Mouse (Mus musculus) monocyte, adult 5-6 weeks (primary cell): Measurements from ENCODE around the gene Cox7a1. TPM values are rescaled to one million over a fixed set of nuclear protein-coding genes. Genes with fewer than 3 reads are reported as not detected.
A peak's percentile ranks its signal among the peaks of the same experiment; 100 is the strongest.
"Not testable (repeated sequence)": the region's sequence is repeated elsewhere in the genome, so short reads cannot be mapped to it uniquely, and the experiment has no call there.

Experiments used
- ATAC-seq: fragments of 153-309, 156-312 bp; replicated peaks from 2 replicates; pipeline ENCODE4 v1.8.0; 2017; ENCODE audit warnings: mild to moderate bottlenecking; ENCODE audit not compliant: low TSS enrichment, insufficient number of reproducible peaks, severe bottlenecking, poor library complexity, low FRiP score
- total RNA-seq: library from RNA; stranded (forward); fragments of 200-1000, 200-491, 200-594 nt; gene quantifications from 3 replicates; pipeline ENCODE4 v1.2.3, GENCODE M21; 2017

Cox7a1 gene
- total RNA-seq = not detected in 3 replicates

DNA sequence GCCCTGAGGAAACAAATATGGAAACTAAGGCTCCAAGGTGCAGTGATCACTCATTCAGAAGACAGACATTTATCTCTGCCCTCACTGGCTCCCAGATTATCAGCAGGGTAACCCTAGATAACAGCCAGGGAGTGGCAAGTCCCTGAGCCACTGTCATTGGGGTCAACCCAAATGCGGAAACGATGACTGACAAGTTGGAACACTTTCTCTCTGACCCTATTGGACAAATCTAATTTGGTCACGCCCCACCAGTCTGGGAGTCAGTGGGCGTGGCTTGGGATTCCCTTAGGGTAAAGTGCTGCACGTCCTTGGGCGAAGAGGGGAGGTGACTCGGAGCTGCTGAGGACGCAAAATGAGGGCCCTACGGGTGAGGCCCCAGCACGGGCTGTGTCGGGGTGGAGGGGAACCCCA, at the start of gene Cox7a1:
Cox7a1 (plus strand) TSS at position 266 of the 411 bp plus-strand sequence.
- peak; percentile 91 for ATAC-seq

DNA sequence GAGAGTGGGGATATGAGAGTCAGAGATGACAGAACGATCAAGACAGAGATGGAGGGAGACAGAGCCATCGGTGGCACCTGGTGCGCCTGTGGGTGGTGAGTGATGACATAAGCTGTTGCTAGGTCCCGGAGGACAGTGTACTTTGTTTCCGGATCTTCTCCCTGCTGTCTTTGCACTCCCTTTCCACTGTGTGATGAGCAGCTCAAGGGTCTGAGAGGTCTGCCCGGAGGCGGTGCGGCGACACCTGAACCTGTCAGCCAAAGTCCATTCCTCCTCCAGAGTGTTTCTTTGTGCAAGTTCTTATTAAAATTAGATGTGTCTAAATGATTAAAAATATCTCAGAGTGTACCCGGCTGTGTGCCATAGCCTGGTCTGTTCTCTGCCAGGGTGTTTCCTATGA, 47.1 kb upstream of the Cox7a1 start:
- ATAC-seq = no peak

DNA sequence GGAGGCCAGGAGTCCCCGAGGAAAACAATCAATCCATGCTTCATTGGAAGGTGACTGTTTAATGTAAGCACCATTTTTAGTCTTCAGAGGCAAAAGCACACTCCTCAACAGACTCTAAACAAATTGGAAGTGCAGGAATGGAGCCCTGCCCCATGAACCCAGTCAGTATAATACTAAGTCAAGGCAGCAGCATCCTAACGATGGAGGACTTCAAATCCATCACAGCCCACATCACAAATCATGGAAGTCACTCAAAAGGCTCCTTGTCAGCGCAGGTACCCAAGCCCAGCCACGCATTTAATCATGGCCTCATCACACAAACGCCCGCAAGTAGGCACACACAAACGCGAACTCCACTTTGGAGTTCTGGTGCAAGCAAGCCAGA, 40.8 kb upstream of the Cox7a1 start:
- ATAC-seq = no peak

DNA sequence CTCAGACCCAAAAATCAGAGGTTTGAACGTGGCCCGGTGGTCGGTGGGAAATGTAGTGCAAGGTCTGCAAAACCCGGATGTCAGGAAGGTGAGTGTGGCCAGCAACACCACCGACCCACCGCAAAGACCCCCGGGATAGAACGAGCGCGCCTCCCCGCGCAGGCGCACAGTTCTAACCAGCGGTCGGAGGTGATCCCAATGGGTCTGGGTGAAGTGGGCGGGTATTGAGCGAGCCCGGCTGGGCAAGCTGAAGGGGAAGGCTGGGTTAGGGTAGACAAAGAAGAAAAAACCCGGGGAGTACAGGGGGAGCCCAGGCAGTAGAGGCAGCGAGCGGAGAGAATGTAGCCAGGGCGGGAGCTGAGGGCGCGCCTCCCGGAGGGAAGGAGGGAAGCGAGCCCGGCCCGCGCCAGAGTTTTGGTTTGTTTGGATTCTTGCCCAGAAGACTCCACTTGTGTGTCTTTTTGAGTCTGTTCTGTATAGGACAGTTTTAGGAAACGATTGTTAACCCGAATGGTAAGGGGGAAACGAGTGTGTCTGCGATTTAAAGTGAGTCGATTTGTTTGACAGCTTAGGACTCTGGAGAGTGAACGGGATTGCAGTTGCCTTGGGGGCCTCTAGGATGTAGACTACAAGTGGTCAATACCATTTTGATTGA, 40.3 kb upstream of the Cox7a1 start:
- no peak for ATAC-seq

DNA sequence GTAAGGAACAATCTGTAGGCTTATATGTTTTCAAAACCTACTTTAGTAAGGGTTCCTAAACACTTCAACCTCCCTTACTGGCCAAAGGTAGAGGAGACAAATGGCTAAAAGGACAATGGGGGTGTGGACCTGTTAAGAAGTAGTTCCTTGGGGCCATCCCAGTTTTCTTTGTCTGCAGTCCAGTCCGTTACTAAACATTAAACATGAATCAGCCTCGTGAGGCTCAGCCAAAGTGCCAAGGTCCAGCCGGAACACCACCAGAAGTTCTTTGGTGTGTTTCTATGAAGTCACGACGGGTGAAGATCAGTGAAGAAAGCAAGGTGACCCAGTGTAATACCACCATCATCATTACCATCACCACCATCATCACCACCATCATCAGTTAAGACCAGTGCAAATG, 36.9 kb upstream of the Cox7a1 start:
- no peak for ATAC-seq

DNA sequence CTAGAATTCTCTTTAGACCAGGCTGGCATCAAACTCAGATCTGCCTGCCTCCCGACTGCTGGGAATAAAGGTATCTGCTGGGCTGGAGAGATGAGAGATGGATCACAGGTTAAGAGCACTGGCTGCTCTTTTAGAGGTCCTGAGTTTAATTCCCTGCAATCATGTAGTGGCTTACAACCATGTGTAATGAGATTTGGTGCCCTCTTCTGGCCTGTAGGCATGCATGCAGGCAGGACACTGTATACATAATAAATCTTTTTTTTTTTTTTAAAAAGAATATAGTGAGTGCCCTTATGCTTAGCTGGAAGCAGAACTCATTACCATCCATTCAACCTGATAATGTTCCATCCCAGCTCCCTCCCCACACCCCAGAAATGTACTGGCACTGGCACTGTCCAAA, 29.9 kb upstream of the Cox7a1 start:
- no peak for ATAC-seq

DNA sequence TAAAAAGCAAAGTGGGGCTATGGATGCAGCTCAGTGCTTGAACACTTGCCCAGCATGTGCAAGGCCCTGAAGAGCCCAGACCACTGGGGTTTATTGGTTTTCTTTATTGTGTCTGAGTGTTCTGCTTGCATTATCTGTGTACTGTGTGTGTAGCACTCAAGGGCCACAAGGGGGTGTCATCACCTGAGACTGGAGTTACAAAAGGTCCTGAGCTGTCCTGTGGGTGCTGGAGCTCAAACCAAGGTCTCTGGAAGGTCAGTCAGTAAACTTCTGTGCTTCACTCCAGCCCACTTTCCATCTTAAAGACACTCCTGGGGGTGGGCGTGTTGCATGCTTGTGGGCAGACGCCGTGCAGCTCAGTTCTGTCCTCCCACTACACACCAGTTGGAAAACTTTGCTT, 28.4 kb upstream of the Cox7a1 start:
- no peak for ATAC-seq

DNA sequence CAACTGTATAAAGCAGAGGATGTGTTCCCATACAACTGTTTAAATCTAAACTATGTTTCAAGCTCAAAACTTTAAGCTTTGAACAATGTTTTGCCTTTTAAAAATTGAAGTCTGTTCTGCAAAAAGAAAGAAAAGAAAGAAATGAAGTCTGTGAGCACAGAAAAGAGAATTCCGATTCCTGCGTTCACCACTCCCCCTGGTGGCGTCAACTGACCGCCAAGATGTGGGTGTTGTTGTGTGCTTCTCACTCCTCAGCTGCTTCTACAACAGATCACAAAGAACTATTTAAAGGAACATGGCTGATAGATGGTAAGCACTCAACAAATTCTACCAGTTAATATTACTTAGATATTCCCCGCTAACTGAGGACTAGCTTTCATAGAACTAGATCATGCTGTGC, 20.8 kb upstream of the Cox7a1 start:
- no peak for ATAC-seq

DNA sequence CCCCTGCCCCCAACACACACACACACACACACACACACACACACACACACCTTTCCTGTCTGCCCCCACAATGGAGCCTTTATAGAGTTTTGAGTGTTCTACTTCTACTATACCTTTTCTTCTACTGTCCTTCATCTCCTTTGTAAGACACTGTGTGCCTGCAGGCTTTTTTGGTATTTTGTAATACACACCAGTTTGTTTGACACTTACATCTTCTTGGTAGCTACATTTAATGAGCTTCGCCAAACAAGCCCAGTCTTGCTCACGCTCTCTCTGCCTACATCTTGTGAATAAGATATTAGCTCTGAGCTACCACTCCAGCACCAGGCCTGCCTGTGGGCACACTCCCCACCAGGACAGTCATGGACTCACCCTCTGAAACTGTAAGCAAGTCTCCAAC, 19.2 kb upstream of the Cox7a1 start:
- ATAC-seq = no peak

DNA sequence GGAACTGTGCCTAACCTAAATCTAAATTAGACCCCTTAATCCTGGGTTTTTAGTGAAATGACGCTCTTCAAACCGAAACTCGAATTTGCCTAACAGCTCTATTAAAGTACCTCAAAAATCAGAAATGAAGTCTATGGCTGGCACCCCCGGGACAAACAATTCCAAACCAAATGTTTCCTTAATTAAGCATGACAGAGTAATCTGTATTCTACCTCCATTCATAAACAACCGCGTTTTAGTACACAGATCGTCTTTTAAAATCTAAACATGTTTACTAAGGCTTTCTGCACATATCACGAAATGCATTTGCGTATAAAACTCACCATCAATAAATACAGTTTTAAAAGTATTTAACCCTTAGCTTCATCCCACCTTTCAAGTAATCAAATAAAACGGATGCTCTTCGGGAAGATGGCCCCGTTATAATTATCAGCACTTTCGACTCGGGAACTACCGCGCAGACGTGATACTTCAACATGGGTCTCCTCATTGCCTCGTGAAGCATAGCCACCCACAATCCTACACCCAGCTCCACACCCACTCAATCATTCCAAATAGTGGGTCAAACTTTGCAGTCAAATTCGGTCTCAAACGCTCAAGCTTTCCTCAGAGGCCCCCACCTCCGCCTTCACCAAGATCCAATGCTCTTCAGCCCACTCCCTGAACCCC, 14.9 kb upstream of the Cox7a1 start:
- ATAC-seq = no peak

DNA sequence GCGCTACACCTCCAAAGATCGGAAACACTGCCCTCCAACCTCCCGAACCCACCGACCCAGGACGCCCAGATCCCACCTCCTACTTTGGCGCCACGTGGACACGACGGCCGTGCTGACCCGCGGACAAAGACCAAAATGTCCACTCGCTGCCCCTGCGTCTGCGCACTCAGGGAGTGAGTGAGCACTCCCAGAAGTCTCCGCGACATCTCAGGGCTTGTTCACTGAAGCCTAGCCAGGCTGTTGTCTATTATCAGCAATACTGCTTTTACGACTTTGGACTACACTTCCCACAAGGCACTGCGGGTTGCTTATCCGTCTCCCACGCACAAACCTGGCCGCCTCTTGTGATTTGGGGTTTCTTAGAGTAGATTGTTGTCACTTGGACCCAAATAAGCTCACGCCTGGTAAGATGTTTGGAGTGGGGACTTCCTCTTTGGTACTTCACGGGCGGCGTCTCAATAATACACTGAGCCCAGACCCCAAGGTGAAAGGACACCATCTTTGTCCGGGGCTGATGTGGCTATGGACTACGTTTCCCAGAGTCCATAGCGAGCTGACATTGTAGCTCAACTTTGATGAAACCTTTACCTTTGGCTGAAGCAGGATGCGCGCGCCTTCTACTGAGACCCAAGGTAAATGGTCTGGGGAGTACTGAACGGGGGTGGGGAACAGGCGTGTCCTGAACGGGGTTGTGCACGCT, 14.2 kb upstream of the Cox7a1 start, which contains the start of gene Zfp146:
Zfp146 (minus strand) TSS at position 168 of the 700 bp plus-strand sequence.
- peak; percentile 97 for ATAC-seq

DNA sequence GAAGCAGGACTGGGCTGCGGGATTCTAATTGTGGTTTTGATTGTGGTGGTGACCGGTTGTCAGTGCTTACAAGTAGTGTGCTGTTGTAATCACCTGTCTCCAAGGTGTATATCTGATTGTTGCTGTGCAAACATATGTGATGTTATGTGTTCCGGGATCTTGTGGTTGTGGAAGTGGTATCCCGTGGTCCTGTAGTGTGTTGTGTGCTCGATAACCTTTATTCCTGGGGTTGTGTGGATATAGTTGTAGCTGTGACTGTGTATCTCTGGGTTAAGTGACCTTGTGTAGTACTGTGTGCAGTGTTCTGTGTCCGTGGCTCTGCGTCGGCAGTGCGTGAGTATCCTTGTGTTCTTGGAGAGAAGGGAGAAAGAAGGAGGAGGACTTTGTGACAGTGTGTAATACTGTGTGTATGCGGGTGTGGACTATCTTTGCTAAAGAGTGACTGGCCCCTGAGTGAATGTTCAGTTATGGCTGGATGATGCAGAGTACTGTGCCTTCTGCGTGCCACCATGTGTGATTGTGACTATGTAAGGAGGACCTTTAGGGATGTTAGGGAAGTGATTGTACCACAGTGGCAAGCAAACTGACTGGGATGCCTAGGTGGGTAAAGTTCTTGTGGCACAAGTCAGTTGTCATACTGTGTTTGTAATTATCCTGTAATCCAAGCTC, 13.5 kb upstream of the Cox7a1 start:
- peak; percentile 12; the same call in 1 of the 2 replicates for ATAC-seq

DNA sequence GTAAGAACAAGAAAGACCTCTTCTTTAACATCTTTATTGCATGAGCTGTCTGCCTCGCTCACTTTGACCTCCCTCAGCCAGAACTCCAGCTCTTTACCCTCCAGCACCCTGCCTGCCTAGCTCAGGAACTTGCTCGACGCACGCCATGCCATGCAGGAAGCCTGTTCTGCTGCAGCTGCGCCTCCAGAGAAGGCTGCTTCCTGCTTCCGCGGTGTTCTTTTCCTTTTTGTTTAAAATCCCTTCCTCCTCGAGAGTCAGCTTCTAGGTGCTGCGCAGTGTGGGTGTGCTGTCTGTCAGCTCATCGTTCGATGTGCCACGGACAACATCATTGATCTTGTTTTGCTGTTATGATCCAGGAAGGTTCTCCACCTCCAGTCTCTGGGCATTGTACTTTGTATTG, 7.5 kb upstream of the Cox7a1 start:
- no peak for ATAC-seq

DNA sequence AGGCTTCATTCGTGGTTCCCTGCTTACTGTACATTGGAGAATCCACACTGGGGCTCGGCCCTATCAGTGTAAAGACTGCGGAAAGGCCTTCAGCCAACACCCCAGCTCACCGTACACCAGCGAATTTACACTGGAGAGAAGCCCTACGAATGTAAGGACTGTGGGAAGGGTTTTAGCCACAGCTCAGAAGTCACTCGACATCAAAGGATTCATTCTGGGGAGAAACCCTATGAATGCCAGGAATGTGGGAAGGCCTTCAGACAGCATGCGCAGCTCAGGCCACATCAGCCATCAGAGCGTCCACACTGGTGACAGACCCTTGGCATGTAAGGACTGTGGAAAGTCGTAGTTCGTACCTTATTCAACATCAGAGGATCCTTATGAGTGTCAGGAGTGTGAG, 5.7 kb upstream of the Cox7a1 start:
- no peak for ATAC-seq

DNA sequence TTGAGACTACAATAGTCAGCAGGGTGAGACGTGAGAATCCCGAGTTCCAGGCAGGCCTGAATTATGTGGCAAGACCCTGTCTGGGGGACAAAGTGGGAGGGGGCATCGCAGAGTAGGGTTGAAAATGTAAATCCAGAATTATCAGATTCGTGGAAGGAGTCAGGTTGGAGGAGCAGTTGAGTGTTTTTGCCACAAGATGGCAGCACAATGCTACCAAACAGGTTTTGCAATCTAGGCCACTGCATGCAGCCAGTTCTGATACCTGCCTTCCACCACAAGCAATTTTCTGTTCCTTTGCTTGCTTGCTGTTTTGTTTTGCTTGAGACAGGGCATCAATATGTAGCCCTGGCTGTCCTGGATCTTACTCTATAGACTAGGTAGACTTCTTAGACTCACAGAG, 2.6 kb upstream of the Cox7a1 start:
- peak; percentile 66 for ATAC-seq

DNA sequence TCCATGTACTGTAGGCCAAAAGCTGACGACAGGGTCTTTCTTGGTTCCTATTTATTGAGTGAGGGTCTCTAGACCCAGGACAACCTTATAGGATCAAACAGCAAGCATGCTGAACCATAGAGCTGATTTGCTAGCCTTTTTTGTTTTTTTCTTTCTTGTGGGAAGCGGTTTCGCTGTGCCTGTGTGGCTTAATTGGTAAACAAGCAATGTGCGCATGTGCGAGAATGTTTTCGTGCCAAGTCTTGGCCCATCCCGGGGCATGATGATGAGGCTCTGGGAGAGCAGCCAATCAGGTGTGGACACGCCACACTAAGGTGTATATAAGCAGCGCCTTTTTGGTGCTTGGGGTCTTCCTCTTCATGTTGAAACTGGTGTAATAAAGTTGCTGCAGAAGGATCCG, 2.0 kb upstream of the Cox7a1 start:
- not testable (repeated sequence) for ATAC-seq

DNA sequence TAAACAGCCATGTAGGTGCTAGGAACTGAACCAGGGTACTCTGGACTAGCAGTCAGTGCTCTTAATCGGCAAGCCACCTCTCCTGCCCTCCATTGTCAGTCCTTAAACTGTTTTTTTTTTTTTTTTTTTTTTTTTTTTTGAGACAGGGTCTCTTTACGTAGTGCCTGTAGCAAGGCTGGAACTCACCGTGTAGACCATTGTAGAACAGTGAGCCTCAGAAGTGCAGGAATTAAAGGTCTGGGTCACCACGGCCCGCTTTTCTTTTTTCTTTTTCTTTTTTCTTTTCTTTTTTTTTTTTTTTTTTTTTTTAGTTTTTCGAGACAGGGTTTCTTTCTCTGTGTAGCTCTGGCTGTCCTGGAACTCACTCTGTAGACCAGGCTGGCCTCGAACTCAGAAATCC, 755 bp upstream of the Cox7a1 start:
- ATAC-seq = not testable (repeated sequence)

DNA sequence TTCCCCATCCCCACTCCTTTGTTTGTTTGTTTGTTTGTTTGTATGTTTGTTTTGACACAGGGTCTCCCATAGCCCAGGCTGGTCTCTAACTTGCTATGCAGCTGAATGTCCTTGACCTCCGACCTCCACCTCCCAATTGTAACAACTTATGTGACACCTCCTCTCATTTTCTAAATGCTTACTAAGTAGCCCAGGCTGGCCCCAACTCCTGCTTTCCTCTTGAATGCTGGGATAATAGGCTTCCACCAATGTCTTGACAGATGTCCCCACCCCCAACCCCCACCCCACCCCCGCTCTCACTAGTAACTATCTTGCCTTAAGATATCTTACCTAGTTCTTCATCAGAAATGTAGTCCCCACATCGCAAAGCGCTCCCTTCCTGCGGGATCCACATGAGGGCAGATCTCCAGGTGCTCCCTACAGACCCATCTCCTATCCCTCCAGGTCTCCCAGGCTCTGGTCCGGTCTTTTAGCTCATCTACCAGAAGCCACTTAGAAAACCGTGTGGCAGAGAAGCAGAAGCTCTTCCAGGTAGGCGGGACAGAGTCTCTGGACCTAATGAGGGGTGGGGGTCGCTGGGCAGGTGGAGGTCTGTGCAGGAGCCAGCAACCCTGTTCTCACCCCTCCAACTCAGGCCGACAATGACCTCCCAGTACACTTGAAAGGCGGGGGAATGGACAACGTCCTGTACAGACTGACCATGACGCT, 851 bp downstream of the Cox7a1 start:
- ATAC-seq = no peak
